Mouse (Mus musculus) WW6 (cell line): ENCODE data around the gene Espn.

ENCODE experiments used
- DNase-seq: peaks from one replicate; pipeline ENCODE4 v3.0.0-alpha.2; 2013; ENCODE audit warnings: low read depth, low spot score

Espn gene

GRCm38 (mm10) chr4:152146033-152146827 is 5.9 kb downstream of the Espn start:
- no peak for DNase-seq

- no peak for DNase-seq
Measured at GRCm38 (mm10) chr4:152145473-152145872, 6.7 kb downstream of the Espn start.

GRCm38 (mm10) chr4:152143632-152144031 is 8.5 kb downstream of the Espn start:
- no peak for DNase-seq

DNA sequence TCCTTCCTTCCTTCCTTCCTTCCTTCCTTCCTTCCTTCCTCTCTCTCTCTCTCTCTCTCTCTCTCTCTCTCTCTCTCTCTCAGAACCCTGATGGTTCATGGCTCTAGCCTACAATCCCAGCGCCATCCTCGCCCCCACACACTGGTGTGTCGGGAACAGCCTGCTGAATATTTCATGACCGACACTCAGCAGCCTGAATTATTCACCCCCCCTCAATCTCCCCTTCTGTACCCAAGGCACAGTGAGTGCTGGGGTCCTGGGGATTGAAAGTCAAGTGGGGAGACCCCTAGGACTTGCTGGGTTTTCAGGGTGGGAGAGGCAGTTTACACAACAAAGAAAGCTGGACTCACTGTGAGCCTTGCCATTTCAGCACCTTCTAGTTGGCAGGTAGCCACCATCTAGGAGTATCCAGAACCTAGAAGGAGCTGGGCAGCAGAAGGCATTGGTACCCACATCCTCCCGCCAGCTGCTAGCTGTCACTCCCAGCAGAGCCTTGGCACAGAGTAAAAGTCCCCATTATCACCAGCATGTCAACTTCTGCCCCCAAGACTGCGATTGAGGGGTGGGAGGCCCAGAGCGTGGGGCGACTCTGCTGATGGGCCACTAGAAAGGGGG is 10.5 kb downstream of the Espn start:
- DNase-seq: no peak

DNA sequence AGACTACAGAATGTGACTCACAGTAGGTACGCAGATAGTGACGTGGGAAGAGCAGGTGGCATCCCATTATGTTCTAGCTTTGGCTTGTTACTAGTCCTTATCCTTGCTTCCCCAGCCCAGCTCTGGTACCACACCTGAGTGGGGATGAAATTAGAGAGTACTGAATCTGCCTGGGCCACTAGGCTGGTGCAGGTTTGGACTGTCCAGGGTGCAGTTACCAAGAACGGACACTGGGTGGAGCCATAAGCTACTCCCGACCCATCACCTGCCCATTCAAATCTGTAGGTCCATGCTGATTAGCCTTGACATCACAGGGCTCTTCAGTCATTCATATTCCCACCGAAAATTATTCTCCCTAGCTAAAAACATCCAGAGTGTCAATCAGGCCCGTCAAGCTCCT is 11.7 kb downstream of the Espn start:
- DNase-seq: no peak

- DNase-seq: no peak
Measured at GRCm38 (mm10) chr4:152138497-152139260, 13.5 kb downstream of the Espn start.

DNA sequence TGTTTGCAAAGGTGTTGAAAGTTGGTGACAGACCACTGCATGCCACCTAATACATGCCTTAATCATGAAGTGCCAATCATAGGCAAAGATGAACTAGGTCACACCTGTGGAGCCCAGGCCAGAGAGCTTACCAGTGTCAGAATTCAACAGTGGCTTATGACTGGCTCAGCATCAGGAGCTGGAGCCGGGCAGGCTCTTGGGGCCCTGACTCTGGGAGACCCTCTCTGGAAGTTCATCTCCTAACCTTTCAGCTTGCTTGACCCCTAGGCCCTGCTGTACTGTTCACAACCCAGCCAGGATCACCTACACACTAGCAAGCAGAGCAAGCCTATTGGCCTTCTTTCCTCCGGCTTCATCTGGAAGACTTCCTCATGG is 15.3 kb downstream of the Espn start:
- no peak for DNase-seq

DNA sequence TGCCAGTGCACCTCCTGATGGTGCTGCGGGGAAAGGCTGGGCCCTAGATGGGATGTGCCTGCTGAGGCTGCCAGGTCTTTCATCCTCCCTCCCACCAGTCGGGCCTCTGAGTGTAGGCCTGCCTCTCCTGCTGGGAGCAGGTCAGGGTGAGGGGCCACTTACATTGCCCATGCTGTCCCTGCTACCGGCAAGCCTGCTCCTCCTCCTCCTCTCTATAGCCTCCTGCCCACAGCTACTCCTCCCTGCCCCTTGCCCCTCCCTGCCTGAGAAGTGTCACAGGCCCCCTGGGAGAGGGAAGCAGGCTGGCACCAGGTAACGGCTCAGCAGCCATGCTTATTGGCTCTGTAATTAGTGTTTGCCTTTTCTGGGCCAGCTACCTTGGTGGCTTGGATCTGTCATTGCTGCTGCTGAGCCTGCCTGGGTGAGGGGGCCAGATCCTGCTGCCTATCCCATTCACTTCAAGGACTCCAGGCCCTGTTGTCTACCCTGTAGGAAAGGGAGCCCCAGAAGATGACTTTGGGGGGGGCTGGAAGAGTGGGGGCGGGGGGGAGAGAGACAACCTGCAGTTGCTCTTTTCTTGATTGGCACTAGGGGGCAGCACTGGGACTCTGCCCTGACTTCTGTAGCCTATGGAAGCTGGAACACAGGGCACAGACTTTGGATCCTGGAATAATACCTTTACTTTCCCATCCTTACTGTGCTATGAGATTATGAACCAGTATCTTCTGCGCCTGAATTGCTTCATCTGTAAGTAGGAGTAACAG is 15.9 kb downstream of the Espn start:
- no peak for DNase-seq

DNA sequence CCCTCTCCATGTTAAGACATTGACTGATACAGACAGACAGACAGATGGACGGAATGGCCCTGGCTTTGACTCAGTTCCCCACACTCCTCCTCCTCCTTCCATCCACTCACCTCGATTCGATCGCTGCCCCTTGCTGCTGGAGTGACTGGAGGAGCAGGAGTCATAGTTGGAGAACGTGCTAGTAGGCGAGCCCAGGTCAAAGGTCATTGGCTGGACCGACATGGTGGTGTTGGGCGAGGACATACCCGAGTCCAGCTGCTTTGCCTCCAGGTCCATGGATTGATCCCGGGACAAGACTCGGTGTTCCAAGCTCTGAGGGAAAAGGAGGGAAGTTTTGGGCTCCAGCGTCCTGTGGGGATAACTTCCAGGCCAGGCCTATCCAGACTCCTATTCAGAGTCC is 16.8 kb downstream of the Espn start:
- no peak for DNase-seq

GRCm38 (mm10) chr4:152134507-152134906 is 17.7 kb downstream of the Espn start:
- no peak for DNase-seq

GRCm38 (mm10) chr4:152133213-152133612 is 19.0 kb downstream of the Espn start:
- no peak for DNase-seq

DNA sequence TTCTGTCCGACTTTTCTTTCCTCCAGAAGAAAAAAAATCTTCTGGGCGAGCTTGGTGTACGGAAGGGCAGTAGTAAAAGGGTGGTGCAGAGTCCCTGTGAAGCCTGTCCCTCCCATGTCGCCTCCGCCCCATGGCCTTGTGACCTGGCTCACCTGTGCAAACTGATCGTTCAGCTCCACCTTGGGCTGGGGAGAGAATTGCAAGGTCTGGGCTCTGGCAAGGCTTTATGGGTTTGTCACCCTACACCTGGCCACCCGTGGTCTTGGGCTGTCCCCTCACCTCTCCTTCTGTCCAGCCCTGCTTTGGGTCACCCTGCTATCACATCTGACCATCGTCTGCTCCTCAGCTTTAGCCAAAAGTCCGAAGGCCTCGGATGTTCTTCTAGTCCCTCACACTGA is 19.4 kb downstream of the Espn start:
- no peak for DNase-seq

DNA sequence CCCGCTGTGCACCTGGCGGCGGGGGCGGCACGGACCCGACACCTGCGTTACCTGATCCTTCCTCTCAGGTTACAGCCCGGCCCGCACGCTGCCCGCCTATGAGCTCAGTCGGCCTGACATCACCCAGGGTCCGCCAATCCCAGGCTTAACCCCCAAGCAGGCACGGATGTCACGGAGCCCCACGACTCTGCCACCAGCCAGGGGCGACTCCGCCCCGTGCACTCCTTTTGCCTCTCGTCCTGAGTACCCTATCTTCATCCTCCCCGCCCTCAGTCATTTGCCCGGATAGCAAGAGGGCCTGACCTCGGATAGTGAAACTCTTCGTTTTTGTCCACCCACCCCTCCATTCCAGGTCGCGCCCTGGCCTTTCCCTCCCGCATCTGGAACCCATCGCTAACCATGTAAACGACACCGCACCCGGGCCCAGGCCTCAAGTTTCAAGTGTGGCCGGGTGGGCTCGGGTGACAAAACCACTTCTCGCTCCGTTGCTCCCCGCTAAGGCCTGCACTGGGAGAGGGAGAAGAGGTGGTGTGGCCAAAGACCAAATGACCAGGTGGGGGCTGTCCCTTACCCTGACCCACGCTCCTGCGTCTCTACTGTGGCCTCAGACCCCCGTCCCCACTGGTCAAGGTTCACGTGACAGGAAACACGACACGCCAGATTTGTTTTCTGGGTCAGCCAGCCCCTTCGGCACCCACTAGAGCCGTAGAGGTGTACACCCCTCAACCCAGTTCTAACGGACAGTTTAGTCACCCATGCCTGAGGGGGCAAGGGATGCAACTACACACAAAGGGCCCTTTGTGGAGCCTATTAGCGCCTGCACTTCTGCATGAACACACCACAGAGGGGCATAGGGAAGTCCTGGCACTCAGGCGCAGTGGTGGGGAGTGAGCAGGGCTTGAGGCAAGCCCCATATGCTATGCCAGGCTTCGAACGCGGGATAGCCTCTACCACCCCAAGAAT is 20.1 kb downstream of the Espn start:
- no peak for DNase-seq

DNA sequence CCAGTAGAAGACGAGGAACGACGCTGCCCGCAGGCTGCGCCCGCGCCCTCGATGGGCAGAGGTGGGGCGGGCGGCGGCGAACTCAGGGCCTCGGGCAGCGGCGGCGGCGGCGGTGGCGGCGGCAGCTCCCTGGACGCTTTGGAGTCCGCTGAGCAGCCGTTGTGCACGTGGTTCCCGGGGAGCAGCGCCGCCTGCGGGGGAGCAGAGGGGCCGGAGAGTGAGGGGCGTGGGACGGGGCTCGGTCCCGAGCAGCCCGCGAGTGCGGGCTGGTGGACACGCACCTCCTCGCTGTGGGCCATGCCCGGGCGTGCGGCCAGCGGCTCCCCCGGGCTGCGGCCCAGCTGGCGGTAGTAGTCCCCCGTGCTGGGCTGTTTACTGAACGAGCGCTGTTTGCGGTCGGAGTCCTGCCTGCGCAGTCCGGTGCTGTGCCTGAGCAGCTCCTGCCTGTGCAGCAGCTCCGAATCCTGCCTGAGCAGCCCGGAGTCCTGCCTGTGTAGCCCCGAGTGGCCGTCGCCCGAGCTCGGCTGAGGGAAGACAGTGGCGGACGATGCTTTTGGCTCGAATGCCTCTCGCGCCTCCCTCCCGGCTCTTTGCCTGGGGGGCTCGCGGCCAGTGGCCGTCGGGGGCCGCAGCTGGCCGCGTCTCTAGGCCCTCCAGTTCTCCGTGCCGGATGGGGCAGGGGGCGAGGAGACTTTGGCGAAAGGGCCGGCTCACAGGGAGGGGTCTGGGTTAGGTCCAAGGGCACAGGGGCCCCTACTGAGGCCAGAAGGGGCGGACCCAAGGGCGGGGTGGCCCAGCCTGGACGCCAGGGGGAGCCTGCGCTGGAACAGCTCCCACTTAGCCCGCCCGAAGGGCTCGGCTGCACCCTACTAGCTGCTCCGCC is 21.2 kb downstream of the Espn start:
- DNase-seq: no peak

GRCm38 (mm10) chr4:152129395-152129930 is 22.7 kb downstream of the Espn start:
- DNase-seq: no peak

GRCm38 (mm10) chr4:152128784-152129183 is 23.4 kb downstream of the Espn start:
- DNase-seq: no peak

- DNase-seq: no peak
Measured at GRCm38 (mm10) chr4:152127884-152128283, 24.3 kb downstream of the Espn start.

GRCm38 (mm10) chr4:152126026-152126920 is 25.9 kb downstream of the Espn start:
- no peak for DNase-seq
